Mouse (Mus musculus) layer of hippocampus, adult 8-10 months (tissue): Measurements from ENCODE around the gene Lrig1. TPM values are rescaled to one million over a fixed set of nuclear protein-coding genes. Genes with fewer than 3 reads are reported as not detected.

Source experiments
- DNase-seq, 2 experiments: peaks; one replicate each; pipeline ENCODE4 v3.0.0; 2022; ENCODE audit warnings: low spot score in 2 of 2
- total RNA-seq, 4 experiments: library from RNA; stranded (reverse); gene quantifications; 2 replicates each; pipeline ENCODE4 v1.2.4; 2022

Lrig1 gene
- total RNA-seq: 10 to 100 TPM; 25.4 to 44.9 (median 33.5) TPM

DNA sequence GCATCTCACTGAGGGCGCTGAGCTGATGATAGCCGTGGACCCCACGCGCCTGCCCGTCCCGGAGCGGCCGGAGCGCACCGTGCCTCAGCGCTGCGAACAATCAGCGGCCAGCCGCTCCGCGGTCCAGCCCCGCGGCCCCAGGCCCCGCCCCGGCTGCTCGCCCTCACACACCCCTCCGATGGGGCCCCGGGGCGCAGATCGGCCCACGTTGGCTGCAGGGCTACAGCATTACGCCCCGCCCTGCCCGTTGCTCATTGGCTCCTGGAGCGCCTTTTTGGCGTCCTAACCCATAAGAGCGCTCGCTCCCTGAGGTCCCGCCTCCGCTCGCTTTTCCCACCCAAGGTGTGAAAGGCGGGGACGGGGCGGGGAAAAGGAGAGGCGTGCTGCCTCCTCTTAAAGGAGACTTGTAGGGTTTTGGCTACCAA is at the start of gene Lrig1:
Gene Lrig1 (minus strand): TSS at position 92 of the 425 bp plus-strand sequence.
- peak; percentile 96 for DNase-seq

DNA sequence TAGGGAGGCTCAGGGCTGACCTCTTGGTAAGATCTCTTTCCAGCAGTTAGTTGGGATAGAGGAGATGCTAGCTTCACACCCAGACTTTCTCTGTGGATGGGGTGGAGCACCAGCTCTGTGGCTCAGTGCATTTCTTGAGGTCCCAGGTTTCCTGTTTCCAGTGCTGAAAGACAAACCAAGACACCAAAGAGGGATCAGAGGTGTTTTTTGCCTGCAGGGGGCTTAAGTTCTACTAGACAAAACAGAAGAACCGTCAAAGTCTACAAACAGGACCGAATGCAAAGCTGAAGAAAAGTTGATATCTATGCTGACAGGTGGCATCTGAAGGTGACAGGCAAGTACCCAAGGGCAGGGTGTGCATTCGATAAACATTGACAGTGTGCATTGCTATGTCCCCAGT is 49.7 kb upstream of the Lrig1 start:
- DNase-seq: no peak

DNA sequence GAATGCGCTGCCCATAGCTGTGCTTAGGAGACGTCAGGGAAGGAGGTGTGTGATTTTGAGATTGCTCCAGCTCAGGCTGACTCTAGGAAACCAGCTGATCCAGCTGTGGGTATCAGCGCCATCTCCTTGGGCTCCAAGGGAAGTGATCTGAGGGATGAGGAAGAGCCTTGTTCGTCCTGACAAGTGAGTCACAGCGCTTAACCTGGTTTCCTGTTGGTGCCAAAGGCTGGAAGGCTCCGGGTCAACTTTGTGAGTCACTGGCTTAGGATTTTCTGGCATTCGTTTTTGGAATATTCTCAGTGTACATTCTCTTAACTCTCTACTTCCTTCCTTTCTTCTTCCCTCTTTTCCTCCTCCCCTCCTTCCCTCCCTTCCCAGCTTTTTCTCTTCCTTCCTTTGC is 48.4 kb upstream of the Lrig1 start:
- DNase-seq: no peak

DNA sequence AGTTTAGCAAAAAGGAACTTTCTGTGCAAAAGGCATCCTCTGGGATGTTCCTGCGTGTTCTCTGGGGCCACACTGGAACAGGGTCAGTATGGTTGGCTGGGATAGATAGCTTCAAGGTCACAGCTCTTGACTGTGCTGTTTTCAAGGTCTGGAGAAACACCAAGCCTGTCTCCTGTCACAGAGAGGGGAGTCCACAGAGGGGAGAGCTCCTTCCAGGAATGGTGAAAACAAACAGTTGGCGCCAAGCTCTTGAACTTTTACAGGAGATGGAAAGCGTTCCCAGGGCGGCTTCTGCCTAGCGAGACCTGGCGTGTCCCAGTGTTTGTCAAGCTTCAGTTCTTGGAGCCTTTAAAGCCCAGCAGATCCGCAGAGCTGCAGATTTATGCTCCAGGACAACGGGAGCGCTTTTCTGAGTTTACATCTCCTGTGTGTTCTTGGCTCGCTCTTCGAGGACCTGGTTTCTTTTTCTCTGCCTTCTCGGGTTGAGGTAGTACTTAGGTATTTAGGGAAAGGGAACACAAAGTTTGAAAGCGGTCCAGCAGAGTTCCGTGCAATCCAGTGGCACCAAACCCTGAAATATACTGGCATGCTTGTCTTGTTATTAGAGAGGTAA is 40.3 kb upstream of the Lrig1 start:
- no peak for DNase-seq

- no peak for DNase-seq
Observed at GRCm38 (mm10) chr6:94738647-94739046, 38.7 kb upstream of the Lrig1 start.

GRCm38 (mm10) chr6:94733878-94734277 is 33.9 kb upstream of the Lrig1 start:
- no peak for DNase-seq

GRCm38 (mm10) chr6:94729847-94730246 is 29.9 kb upstream of the Lrig1 start:
- no peak for DNase-seq

DNA sequence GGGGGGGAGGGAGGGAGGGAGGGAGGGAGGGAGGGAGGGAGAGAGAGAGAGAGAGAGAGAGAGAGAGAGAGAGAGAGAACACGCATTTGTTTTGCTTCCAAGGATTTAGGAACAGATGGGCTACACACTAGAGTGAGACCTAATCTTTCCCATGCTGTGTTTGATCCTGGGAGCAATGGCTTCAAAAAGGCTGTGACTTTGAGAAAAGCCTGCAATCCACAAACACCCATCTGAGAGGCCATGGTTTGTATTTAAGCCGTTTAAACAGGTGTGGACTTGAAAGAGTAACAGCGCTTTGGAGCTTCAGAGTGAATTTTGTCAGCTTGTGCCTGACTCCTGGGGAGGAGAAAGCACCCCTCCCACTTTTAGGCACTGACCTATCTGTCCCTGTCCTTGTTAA is 29.2 kb upstream of the Lrig1 start:
- no peak for DNase-seq

- no peak for DNase-seq
Observed at GRCm38 (mm10) chr6:94724612-94725011, 24.7 kb upstream of the Lrig1 start.

- no peak for DNase-seq
Observed at GRCm38 (mm10) chr6:94718607-94719346, 18.8 kb upstream of the Lrig1 start.

GRCm38 (mm10) chr6:94717705-94718489 is 17.9 kb upstream of the Lrig1 start:
- DNase-seq: peak in 1 of 2 experiments; percentile 32

GRCm38 (mm10) chr6:94715645-94715940 is 15.6 kb upstream of the Lrig1 start:
- DNase-seq: no peak

GRCm38 (mm10) chr6:94714815-94715644 is 15.1 kb upstream of the Lrig1 start:
- no peak for DNase-seq

DNA sequence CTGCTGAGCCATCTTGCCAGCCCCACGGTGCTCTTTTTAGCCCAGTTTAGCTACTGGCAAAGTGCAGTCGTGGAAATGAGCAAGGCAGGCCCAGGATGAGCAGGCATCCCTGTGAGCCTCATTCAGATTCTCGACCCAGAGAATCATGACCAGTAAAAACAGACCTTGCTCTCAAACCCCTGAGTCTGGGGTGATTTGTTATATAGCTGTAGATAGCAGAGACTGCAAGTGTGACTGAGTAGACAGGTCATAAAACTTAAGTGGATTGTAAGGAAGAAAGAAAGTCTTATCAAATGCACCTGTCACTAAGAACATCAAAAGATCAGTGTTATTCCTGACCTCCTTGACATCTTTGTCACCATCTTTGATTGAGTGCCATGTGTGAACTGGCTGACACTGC is 9.9 kb upstream of the Lrig1 start:
- DNase-seq: no peak

GRCm38 (mm10) chr6:94709150-94709549 is 9.2 kb upstream of the Lrig1 start:
- no peak for DNase-seq

- no peak for DNase-seq
Observed at GRCm38 (mm10) chr6:94707254-94707653, 7.3 kb upstream of the Lrig1 start.

DNA sequence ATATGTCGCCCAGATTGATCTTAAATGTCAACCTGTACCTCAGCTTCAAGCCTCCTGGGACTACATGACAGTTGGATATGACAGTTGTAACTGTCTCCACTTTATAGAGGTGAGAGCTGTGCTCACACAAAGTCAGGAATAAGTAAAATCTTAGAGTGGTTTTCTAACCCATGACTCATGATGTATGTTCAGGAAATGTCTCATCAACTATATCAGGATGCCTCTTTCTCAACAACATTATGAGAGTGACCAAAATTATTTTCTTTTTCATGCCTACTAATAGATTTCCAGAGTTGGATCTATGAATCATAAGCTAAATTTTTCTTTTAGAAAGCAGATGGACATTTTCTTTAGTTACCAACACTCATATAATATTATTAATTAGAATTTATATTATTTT is 6.0 kb upstream of the Lrig1 start:
- no peak for DNase-seq

DNA sequence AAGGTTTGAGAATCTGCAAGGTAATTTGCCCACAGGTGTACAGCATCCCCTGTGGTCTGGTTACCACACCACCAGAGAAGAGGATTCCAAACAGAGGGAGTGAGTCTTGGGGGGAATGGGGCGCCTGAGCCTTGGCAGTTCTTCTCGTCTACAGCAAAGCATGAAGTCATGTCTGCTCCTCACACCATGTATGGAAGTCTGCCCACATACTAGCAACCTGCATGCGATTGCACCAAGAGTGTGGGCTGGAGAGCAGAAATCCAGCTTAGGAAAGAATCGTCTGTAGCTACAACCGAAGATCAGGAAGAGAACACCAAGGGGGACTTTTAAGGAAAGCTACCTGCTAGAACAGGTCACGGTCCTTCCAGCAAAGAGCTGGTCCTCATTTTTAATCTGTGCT is 3.0 kb upstream of the Lrig1 start:
- DNase-seq: no peak

DNA sequence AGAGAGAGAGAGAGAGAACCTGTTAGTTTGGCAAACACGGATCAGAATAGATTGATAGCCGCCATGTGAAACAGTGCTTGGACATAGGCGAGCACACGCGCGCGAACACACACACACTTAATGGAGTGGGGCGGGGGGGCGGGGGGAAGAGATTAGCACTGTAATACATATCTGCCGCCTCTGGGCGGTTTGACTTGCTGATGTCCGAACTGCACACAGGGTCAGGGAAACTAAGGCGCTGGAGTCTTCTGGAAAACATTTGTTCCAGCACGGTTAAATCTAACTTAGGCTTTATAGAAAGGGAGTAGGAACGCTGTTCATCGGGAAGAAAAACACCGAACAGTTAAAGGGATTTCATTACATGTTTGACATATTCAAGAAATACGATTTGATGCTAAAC is 1.1 kb upstream of the Lrig1 start:
- no peak for DNase-seq

GRCm38 (mm10) chr6:94700612-94701011 is 654 bp upstream of the Lrig1 start:
- peak in 1 of 2 experiments; percentile 40 for DNase-seq

GRCm38 (mm10) chr6:94699173-94699987 is 578 bp downstream of the Lrig1 start:
- DNase-seq: no peak
